ENCODE assay signal across 26 mouse cellular contexts in the genomic region with DNA sequence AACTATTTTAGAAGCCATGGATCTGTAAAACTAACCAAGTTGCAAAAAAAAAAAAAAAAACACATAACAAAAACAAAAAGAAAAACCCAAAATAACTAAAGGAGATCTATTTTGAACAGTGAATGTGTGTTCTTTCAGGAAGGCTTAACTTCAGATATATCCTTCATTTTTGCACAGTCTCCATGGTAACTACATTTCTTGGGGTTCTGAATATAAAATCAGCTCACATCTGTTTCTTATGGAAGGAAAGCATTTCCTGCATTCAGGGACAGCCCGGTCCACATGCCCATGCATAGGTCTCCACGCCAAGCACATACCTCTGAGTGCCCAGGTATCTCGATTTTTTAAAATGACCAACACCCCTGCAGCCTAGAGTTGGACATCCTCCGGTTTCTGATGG.
DNase-seq lines count a peak whose midpoint lies in the region.
"Had no signal": no experiment of that assay in that cellular context is flagged by ENCODE, and none has a peak within 500 bp of the region (broad histone marks: within the 10 kb centered on the region; RNA-seq: fewer than 3 reads in every experiment).

No protein-coding gene starts in this region.

- no peaks in the 10 kb centered on the region for H3K4me1 ChIP-seq in embryonic facial prominence, embryonic 10.5 days
- H3K4me1 ChIP-seq: forebrain, embryonic 10.5 days; hindbrain, embryonic 10.5 days; hindbrain, embryonic 13.5 days had no signal

- intact Hi-C loops in left cerebral cortex, postnatal 14 days (cut with DNase I), result no loop called here
- intact Hi-C loops in heart, postnatal 25 days (cut with DNase I), result no loop called here

- no peak overlapping the region for H3K4me3 ChIP-seq in embryonic facial prominence, embryonic 10.5 days
- H3K4me3 ChIP-seq: forebrain, embryonic 10.5 days; forebrain, embryonic 13.5 days; gastrocnemius, adult 2 months; hindbrain, embryonic 10.5 days; hindbrain, embryonic 13.5 days had no signal

- no peak overlapping the region for H3K27ac ChIP-seq in embryonic facial prominence, embryonic 10.5 days (replicated peaks)
- H3K27ac ChIP-seq: forebrain, embryonic 10.5 days; forebrain, embryonic 13.5 days; gastrocnemius, adult 2 months; hindbrain, embryonic 10.5 days; hindbrain, embryonic 13.5 days had no signal

- H3K9me3 ChIP-seq in embryonic facial prominence, embryonic 10.5 days, result no peaks in the 10 kb centered on the region
- H3K9me3 ChIP-seq: forebrain, embryonic 10.5 days; forebrain, embryonic 13.5 days; hindbrain, embryonic 10.5 days; hindbrain, embryonic 13.5 days had no signal

- 93% methylated on average over 4 of the region's 4 CpGs for WGBS in embryonic facial prominence, embryonic 10.5 days

- H3K36me3 ChIP-seq in embryonic facial prominence, embryonic 10.5 days (replicated peaks), result peaks cover 65% of the 10 kb centered on the region
- H3K36me3 ChIP-seq: G1E had no signal

- no peaks in the 10 kb centered on the region for H3K27me3 ChIP-seq in embryonic facial prominence, embryonic 10.5 days (replicated peaks; ENCODE audit: low read depth, poor library complexity, severe bottlenecking)
- H3K27me3 ChIP-seq: CH12.LX; forebrain, embryonic 13.5 days; hindbrain, embryonic 13.5 days; Patski had no signal

- DNase-seq in frontal cortex, postnatal 36 days (ENCODE audit: low spot score in 2 of 2), result peak; percentile 13 to 50
- DNase-seq in frontal cortex, postnatal 10 days (ENCODE audit: low spot score in 2 of 2), result no peak
- peak; percentile 13 to 28 for DNase-seq in left cerebral cortex, postnatal 14 days (ENCODE audit: low spot score in 2 of 2)
- DNase-seq in left cerebral cortex, adult 9 months (ENCODE audit: low spot score in 2 of 2), result no peak
- DNase-seq in brain, embryonic 18.5 days (ENCODE audit: low read depth, low spot score), result peak; percentile 12
- no peak for DNase-seq in embryonic facial prominence, embryonic 10.5 days (ENCODE audit: low spot score)
- no peak for DNase-seq in heart, postnatal 25 days (ENCODE audit: low spot score)
- DNase-seq: adrenal gland, postnatal 10 days; adrenal gland, postnatal 36 days; B cell, adult 2 months; cerebellum, adult 11-12 months; cerebellum, adult 8-10 months; cerebellum, postnatal 10 days; cerebellum, postnatal 36 days; embryo, embryonic 11 days; gastrocnemius, adult 2 months; gastrocnemius, postnatal 14 days; heart, adult 11 months; heart, postnatal 36 days had no signal

Comparison
In these comparisons a context has a peak if more than half of its experiments do, and no peak if none do; other contexts are left out.
1. DNase-seq: peak in frontal cortex, postnatal 36 days (2 of 2), left cerebral cortex, postnatal 14 days (2 of 2) and brain, embryonic 18.5 days (single experiment); none in frontal cortex, postnatal 10 days (0 of 2), left cerebral cortex, adult 9 months (0 of 2), embryonic facial prominence, embryonic 10.5 days (single experiment) and heart, postnatal 25 days (single experiment).